Mouse (Mus musculus): ENCODE data around the gene Gpha2. TPM values are rescaled to one million over a fixed set of nuclear protein-coding genes. Genes with fewer than 3 reads are reported as not detected.

Gpha2 gene
- polyA plus RNA-seq, 1 experiment, result 0.83 TPM

DNA sequence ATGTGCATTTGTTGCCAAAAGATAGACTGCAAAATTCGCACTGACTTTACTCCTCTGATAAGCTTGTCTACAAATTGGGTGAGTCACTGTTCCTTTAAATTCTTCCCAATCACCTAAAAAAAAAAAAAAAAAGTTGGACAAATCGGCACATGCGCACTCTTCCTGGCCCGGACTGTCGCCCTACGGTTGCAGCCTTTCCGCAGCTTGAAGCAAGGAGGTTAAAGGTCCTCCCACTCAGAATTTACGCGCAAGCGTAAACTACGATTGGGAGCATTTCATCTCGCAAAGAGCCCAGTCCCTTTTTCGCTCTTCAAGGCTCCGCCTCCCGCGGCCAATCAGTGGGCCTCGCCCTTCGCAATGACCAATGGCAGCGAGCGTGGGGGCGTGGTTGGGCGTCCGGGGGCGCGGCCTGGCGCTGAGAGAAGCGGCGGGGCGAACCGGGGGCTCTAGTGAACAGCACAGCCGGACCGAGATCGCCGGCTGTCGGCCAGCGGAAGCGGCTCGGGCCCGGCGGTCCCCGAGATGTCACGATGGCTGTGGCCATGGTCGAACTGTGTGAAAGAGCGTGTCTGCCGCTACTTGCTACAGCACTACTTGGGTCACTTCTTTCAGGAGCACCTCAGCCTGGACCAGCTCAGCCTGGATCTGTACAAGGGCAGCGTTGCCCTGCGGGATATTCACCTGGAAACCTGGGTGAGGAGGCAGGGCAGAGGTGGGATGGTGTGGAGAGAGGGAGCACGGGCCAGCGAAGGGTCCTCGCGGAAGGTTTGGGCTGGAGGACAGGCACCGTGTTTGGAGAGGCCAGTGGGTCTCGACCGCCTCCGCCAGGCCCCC, 15.3 kb downstream of the Gpha2 start, which contains the start of gene Atg2a:
Gene Atg2a, plus strand, starts transcription at position 395 of the 834 bp plus-strand sequence.
- peak; percentile 96 for DNase-seq (ENCODE audit: low spot score)

DNA sequence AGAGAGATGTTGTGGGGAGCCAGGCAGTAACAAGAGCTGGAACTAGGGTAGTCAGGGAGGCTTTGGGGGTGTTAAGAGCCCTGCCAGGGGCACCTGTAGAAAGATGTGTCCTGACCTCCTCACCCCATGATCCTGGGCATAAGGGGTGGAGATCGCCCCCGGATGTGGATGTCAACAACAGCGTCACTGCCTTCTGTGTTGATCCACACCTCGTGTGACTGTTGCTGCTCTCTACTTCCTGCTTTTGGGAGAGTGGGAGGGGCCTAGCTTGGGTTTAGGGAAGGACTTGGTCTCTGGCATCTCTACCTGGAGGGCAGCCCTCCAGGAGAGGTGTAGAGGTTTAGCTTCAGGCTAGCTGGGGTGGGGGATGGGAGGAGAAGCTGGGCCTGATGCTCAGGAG, 16.1 kb downstream of the Gpha2 start:
- DNase-seq (ENCODE audit: low spot score), result no peak

DNA sequence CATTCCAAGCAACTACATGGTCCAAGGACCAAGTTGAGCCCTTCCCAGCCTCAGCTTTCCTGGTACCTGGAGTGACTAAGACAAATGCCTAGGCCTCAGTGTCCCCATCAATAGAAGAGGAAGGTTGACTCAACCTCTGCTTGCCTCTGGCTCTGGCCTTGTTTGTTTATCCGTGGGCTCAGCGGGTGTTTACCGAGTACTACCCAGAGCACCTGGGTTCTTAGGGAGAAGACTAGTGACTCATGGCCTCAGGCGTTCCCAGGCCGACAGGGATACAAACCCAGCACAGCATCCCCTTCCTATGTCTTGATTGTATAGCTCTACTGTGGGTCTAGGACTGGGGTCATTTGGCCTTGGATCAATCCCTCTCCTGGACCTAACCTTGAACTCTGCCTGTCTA, 17.0 kb downstream of the Gpha2 start:
- no peak for DNase-seq (ENCODE audit: low spot score)

DNA sequence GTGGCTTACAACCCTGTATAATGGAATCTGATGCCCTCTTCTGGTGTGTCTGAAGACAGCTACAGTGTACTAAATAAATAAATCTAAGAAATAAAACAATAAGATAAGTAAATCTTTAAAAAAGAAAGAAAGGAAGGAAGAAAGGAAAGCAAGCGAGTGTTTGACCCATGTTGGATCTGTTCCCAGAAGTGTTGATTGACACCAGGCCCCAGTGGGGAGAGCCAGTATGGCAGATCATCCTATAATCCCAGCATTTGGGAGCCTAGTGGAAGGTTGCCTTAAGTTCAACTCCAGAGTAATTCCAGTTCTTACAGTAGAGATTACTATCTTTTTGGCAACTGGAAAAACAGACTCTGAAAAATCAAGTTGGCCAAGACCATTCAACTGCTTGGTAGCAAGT, 19.6 kb downstream of the Gpha2 start:
- DNase-seq (ENCODE audit: low spot score), result no peak

DNA sequence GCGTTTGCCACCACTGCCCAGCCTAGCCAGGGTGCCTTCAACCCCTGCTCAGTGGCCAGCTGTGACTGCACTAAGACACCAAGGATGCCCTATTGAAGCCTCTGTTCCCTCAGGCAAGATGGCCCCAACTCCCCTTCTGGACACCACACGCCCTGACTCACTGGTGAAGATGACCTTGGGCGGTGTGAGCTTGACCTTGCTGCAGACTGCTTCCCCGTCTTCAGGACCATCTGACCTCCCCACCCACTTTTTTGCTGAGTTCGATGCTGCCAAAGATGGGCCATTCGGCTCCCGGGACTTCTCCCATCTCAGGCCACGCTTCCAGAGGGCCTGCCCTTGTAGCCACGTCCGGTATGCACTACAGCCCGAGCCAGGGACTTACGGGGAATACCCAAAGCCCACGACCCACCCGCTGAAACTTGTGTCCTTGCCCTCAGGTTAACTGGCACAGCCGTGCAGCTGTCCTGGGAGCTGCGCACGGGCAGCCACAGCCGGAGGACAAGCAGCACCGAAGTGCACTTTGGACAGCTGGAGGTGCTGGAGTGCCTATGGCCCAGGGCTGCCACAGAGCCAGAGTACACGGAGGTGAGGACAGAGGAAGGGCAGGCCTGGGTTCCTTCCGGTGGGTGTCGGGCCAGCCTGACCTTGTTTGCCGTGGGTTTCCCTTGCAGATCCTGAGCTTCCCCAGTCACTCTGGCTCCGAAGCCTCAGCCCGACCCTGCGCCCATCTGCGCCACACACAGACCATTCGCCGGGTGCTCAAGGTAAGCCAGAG, 21.5 kb downstream of the Gpha2 start:
- no peak for DNase-seq (ENCODE audit: low spot score)

DNA sequence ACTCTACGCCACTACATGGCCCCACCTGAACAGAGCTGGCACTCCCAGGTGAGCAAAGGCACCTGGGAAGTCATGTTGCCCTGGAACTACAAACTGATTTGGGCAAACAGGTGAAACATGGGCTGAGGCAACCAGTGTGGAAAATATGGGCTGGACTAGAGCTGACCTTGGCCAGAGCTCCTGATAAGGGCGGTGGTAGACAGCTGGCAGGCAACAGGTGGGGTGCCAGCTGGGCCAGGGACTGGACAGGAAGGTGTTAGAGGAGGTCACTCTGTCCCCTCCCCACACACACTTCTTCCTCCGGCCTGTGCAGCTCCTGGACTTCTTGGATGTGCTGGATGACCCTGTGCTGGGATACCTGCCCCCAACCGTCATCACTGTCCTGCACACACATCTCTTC, 26.8 kb downstream of the Gpha2 start:
- DNase-seq (ENCODE audit: low spot score), result no peak

DNA sequence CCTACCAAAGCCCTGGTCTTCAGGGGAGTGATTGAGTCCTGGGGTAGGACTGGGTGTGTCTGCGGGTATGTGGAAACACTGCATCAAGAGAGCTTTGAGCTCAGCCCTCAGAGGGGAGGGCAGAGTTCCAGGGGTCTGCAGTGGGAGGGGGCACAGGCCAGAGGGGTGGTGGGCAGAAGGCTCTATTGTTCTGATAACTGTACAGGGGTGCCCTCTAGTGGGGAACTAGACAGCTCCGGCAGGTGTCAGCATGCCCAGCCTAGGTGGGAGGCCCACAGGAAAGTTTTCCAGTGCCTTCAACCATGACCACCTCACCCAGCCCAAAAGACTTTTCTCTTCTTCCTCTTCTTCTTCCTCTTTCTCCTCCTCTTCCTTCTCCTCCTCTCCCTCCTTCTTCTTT, 34.2 kb downstream of the Gpha2 start:
- no peak for DNase-seq (ENCODE audit: low spot score)

DNA sequence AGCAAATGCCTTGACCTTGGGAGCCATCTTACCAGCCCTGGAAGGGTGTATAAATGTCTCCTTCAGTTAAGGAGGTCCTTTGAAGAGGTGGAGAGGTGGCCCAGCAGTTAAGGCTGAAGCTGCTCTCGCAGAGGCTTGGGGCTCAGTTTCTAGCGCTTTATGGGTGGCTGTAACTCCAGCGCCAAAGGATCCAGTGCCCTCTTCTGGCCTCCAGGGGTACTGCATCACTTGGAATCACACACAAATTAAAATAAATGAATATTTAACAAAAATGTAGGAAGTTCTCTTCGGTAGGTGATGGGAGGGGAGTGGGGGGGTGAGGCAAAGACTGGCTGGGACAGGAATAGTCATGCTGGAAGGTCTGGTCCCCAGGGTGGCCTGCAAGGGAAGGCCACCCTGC, 34.8 kb downstream of the Gpha2 start:
- no peak for DNase-seq (ENCODE audit: low spot score)

DNA sequence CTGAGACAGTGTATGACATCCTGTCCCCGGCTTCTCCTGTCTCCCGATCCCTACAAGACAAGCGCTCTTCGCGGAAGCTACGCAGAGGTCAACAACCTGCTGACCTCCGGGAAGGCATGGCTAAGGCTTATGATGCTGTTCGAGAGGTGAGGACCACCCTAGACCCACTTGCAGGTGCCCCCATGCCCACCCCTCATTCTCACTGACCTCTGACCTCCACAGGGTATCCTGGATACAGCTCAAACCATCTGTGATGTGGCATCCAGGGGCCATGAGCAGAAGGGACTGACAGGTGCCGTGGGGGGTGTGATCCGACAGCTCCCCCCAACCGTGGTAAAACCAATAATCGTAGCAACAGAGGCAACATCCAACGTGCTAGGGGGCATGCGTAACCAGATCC, 35.2 kb downstream of the Gpha2 start:
- DNase-seq (ENCODE audit: low spot score), result no peak

DNA sequence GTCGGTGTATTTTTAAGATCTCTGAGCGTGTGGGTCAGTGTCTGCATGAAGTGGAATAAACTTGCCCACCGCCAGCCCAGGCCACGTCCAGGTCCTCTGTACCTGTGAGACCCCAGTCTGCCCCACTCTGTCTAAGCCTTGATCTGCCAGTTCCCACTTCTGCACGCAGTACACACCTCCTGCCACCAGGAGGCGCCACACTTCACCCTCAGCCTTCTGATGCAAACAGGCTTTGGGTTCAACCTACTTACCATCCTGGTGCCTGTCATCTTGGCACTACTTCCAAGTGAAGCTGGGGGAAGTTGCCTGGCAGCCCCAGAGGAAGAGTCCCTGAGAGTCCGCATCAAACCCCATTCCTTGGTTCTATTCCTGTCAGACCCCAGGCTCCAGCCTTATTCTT, 36.0 kb downstream of the Gpha2 start:
- DNase-seq (ENCODE audit: low spot score), result peak; percentile 54

DNA sequence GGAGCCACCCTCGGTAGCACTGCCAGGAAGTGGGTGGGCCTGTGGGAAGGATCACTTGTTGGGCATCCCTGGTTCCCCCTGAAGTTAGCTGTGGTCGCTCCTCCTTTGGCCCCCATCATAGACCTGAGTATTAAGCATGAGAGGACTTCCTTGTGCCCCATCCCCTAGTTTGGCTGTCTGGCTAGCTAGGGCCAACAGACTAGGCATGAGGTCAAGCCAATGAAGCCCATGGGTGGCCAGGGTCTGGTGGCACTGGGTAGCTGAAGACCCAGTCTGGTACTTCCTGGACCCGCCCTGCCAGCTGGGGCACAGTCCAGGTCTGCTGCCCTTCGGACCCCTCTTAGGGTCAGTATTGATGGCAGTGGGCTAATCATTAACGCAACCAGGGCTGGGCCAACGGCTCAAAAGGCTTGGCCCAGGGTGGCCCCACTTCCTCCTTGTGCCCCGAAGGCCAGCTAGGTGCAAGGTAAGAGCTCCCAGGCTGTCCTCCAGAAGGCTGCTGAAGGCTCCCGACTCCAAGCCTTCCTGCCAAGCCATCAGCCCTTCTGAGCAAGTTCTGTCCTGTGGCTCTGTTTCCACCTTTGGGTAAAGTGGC, 36.8 kb downstream of the Gpha2 start:
- no peak for DNase-seq (ENCODE audit: low spot score)

DNA sequence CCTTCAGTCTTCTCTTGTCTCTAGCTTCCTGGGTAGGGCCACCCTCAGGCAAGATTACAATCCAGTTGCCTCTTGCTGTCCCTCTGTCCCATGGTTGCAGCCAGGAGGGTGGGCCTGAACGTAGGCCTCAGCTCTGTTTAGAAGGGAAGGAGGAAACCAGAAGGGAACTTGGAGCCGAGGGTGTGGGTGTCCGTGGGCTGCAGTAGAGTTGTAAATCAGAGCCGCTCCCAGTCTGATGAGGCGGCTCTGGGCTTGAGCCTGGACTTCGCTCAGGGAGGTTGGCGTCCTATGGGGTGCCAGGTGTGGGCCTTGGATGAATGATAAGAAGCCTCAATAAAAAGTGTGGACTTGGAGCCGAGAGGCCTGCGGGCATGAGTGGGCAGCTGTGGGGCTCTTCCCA, 38.0 kb downstream of the Gpha2 start:
- DNase-seq (ENCODE audit: low spot score), result no peak

DNA sequence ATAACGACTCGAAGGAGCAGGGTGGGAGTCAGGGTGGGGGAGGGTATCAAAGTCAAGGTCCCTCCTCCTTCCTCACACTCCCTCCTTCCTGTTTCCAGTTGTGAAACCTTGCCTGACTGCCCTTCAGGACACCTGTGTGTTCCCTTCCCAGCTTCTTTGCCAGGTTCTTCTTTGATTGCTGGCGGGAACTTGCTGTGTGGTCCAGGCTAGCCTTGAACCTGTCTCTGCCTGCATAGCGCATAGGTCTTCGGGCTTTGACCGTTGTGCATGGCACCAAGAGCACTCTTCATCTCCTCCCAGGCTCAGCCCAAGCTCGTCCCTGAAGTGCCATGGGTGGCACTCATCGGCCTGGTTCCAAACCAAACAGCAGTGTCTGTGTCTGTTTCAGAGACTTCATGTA, 38.8 kb downstream of the Gpha2 start:
- no peak for DNase-seq (ENCODE audit: low spot score)

DNA sequence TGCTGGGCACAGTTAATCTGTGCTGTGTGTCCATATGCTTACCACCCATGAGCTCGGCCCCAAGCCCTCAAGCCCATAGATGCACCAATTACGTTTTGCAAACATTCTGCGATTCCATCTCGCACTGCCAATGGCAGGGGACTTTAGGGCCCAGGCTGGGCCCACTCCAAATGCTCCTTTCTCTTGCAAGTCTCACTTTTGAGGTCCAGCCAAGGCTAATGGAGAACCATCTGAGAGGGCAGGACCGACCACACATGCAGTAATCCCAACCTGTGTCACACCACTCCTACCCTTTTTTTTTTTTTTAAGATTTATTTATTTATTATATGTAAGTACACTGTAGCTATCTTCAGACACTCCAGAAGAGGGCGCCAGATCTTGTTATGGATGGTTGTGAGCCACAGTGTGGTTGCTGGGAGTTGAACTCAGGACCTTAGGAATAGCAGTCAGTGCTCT, 39.6 kb downstream of the Gpha2 start:
- no peak for DNase-seq (ENCODE audit: low spot score)

DNA sequence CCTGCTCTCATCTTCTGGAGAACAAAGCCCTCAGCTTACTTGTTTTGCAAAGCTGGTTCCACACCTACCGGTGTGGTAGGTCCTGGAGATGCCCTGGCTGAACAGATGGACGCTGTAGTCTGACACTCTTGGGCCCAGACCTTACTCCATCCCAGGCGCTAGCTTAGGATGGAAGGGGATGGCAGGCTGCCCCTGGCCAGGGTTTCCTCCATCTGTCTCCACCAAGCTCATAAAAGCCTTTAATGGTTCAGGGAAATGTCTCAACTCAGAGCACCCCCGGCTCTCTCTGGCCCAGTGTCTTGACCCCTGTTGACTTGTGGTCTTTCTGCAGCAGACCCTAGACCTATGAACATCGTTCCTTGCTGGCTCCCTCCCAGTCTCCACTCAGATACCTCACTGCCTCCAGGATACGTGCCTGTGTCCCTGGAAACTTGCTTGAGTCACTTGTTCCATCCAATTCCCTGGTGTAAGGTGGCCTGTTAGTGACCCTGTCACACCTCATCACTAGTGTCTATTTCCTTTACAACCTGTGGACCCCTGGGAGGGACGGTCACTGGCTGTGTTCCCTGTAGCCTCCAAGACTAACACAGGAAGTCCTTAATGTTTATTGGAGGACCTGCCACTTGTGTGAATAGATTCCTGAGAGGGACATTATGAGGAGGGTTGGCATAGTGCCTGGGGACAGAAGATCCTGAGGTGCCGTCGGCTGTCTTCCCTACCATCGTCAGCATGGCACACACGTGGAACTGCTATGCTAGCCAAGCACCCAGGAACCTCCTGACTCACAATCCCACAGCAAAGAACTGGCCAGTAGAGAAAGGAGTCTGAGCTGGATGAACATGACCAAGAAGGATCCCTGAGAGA, 41.4 kb downstream of the Gpha2 start:
- DNase-seq (ENCODE audit: low spot score), result no peak

DNA sequence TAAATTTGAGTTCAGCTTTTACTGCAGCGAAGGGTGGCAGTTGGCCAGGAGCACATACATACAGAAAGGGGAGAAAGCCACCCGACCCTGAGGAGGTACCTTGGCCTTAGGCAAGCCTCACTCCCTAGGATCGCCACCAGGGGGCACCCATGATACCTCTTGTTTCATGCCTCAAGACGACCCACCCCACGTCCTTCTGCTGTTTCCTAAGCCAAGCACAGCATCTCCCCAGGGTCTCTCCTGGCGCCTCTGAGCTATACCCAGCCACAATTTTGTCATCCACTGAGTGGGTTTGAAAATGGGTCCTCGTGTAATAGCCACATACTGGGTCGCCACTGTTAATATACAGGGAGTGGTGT, 42.0 kb downstream of the Gpha2 start:
- DNase-seq (ENCODE audit: low spot score), result peak; percentile 70

DNA sequence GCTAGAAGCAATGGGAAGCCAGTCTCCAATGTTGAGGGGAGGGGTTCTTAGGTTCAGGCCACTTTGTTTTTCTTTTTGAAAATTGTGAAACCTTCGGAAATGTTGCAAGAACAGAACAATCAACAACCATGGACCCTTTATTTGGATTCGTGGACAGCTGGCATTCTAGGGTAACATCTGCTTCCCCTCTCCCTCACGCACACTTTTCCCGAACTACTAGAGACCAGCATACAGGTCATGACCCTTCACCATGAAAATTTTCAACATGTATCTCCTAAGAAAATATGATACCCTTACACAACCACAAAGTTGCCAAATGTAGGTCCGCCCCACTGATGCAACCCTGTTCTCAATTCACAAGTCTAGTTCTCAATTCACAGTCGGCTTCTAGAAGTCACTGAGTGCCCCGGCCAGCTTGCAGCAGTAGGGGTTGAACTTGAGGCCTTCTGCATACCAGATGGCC, 42.5 kb downstream of the Gpha2 start:
- DNase-seq (ENCODE audit: low spot score), result no peak

DNA sequence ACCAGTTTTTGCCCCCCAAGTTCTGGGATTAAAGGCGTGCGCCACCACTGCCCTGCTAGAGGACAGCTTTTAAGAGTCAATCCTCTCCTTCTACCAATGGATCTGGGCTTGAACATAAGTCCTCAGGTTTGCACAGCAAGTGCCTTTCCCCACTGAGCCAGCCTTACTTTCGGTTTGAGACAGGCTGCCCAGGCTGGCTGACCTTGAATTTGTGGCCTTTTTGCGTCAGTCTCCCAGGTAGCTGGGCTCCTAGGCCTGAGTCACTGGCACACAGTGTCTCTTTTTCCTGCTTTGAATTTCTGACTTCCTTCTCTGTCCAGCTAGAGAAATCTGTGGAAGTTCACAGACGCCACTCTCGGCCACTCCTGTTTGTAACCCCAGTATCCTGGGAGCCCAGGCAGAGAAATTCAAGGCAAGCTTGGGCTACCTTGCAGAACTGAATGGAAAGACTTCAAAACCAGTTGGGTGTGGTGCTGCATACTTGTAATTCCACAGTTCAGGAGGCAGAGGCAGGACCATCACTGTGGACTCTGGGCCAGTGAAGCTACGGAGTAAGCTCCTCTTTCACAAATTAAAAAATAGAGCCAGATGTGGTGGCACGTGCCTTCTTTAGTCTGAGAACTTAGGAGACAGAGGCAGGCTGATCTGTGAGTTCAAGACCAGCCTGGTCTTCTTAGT, 43.8 kb downstream of the Gpha2 start:
- no peak for DNase-seq (ENCODE audit: low spot score)

DNA sequence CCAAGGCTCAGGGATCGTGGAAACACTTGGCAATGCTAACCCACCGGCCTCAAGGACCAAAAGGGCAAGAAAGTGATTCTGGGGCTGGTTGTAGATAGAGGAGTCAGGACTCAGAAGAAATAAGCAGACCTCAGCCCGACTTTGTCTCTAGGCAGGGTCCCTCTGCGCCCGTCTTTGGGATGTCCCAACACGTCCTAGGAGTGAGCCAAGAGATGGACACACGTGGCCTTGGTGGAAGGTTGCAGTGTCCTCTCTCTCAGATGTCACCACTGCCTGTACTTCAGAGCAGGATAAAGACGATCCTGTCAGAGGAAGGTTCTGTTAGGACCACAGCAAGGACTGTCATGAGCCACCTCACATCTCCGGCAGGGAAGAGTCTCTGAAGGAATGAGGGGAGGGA, 44.5 kb downstream of the Gpha2 start:
- DNase-seq (ENCODE audit: low spot score), result no peak

DNA sequence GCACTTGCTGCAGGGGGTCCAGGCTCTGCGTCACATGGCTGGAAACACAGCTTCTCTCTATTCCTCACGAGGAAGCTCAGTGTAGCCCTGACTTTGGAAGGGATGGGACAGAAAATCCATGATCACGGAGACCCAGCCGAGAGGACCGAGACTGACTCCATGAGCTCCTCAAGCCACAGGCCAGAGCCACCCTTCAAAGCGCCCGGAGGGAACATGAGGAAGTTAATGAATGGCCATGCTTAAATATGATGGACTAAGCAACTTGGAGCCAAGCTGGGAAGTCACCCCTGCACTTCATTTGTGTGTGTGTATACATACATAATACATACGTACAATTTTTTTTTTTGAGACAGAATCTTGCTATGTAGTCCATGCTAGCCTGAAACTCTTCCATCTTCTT, 45.0 kb downstream of the Gpha2 start:
- no peak for DNase-seq (ENCODE audit: low spot score)

DNA sequence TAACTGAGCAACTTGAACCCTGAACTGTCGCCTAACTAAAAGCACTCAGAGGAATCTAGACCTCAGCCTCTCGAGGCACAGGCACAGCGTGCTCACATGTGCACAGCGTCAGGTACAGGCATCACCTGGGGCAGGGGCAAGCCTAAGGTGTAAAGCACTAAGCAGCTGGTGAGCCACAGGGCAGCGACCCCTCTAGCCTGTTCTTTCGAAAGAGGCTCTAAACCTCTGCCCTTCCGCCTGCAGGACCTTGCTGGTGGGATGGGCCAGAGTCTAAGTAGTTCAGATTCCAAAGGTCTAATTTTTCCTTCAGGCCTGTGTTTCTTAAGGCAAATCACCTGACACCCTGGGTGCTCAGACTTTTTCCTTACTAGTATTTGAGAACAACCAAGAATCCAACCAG, 45.9 kb downstream of the Gpha2 start:
- DNase-seq (ENCODE audit: low spot score), result no peak
